Mouse (Mus musculus) hindbrain, embryonic 11.5 days (tissue): ENCODE results near the gene Gabbr1. TPM values are rescaled to one million over a fixed set of nuclear protein-coding genes. Genes with fewer than 3 reads are reported as not detected.
"Not testable (repeated sequence)": the region's sequence is repeated elsewhere in the genome, so short reads cannot be mapped to it uniquely, and the experiment has no call there.

Source experiments
- ATAC-seq: fragments of 200-750 bp; cut with Nextera tagmentation; 2 replicates; pipeline ENCODE4 v1.8.0; 2017; ENCODE audit warnings: mild to moderate bottlenecking, moderate TSS enrichment, moderate library complexity; ENCODE audit not compliant: low FRiP score
- DNase-seq: peaks from one replicate; pipeline ENCODE4 v3.0.0-alpha.2; 2015; ENCODE audit warnings: low spot score
- H3K27ac ChIP-seq: fragments of 300-500 bp; sonication (generic); 2 replicates; pipeline ENCODE4 v1.5.1; 2014; ENCODE audit warnings: mild to moderate bottlenecking, low read depth, low read length
- H3K27me3 ChIP-seq: fragments of 300-500 bp; sonication (generic); 2 replicates; pipeline ENCODE4 v1.6.1; 2014; ENCODE audit warnings: mild to moderate bottlenecking, low read length, moderate library complexity, mixed read lengths; ENCODE audit not compliant: control insufficient read depth, insufficient read depth
- H3K36me3 ChIP-seq: fragments of 300-500 bp; sonication (generic); 2 replicates; pipeline ENCODE4 v1.6.1; 2014; ENCODE audit warnings: mild to moderate bottlenecking, low read length, moderate library complexity, mixed read lengths; ENCODE audit not compliant: control insufficient read depth, insufficient read depth
- H3K4me1 ChIP-seq: fragments of 300-500 bp; sonication (generic); replicated peaks from 2 replicates; pipeline ENCODE4 v1.6.1; 2014; ENCODE audit warnings: low read length, mixed read lengths; ENCODE audit not compliant: control insufficient read depth, insufficient read depth
- H3K4me2 ChIP-seq: fragments of 300-500 bp; sonication (generic); replicated peaks from 2 replicates; pipeline ENCODE4 v1.6.1; 2014; ENCODE audit warnings: mild to moderate bottlenecking, low read depth, low read length
- H3K4me3 ChIP-seq: fragments of 300-500 bp; sonication (generic); 2 replicates; pipeline ENCODE4 v1.5.1; 2014; ENCODE audit warnings: low read depth, low read length
- H3K9ac ChIP-seq: fragments of 300-500 bp; sonication (generic); 2 replicates; pipeline ENCODE4 v1.6.1; 2014; ENCODE audit warnings: low read depth, low read length
- H3K9me3 ChIP-seq: fragments of 300-500 bp; sonication (generic); 2 replicates; pipeline ENCODE4 v1.6.1; 2016; ENCODE audit warnings: low read length; ENCODE audit not compliant: control insufficient read depth
- WGBS: fragments of 180-500 bp; shearing (Covaris S2); extraction: QIAGEN DNeasy Blood & Tissue Kit; methylation state at CpG from one replicate; pipeline ENCODE4 v1.1.7; 2014; 5-methylcytosine and 5-hydroxymethylcytosine counted together
- polyA plus RNA-seq: library from polyadenylated mRNA; unstranded; fragments of >200 nt; fragmentation: Nextera tagmentation; extraction: Ambion mirVana; gene quantifications from 2 replicates; pipeline ENCODE4 v1.2.1, GENCODE M21; 2014

Gabbr1 gene
- polyA plus RNA-seq, 1 experiment from 2014 or later, result 24.8 TPM

- no peak for ATAC-seq
- H3K36me3 ChIP-seq, result peaks cover 4% of the 10 kb centered on the region; the same call in 1 of the 2 replicates
Measured at GRCm38 (mm10) chr17:37009460-37010042, 36.2 kb upstream of the Gabbr1 start.

GRCm38 (mm10) chr17:37011719-37012118, 34.0 kb upstream of the Gabbr1 start:
- Histone ChIP-seq H3K9ac (no peak overlapping the region), H3K27me3 (no peaks in the 10 kb centered on the region), H3K4me2 (no peak overlapping the region), H3K4me3 (no peak overlapping the region), H3K9me3 (no peaks in the 10 kb centered on the region), H3K4me1 (no peaks in the 10 kb centered on the region), H3K27ac (no peak overlapping the region), H3K36me3 (peaks cover 2% of the 10 kb centered on the region; the same call in 1 of the 2 replicates)
- no peak for ATAC-seq
- no peak for DNase-seq
- 81% methylated on average over 3 of the region's 3 CpGs for WGBS

More at GRCm38 (mm10) chr17:37009460-37010042, 36.2 kb upstream of the Gabbr1 start:
- 95% methylated on average over 17 of the region's 17 CpGs for WGBS
- no peaks in the 10 kb centered on the region for H3K4me1 ChIP-seq
- no peak overlapping the region for H3K27ac ChIP-seq
- no peak overlapping the region for H3K9ac ChIP-seq
- no peak for DNase-seq
- H3K4me2 ChIP-seq, result no peak overlapping the region
- H3K9me3 ChIP-seq, result no peaks in the 10 kb centered on the region
- no peaks in the 10 kb centered on the region for H3K27me3 ChIP-seq
- H3K4me3 ChIP-seq, result no peak overlapping the region

DNA sequence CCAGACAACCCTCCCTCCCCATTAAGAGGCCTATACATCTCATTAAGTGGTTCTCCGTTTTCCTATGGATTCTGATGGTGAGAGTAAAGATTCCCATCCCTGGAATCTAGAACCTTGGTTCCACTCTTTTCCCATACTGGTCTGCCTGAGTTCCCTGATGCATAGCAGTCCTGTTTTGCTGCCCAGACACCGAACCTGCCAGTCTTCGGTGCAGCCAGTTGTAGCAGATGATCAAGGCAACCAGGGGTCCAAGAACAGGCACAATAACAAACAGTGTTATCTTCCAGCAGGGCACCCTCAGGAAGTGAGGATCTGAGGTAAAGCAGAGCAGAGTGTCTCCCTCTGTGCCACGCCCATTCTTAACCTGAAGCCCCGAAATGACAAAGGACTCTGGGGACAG, 33.6 kb upstream of the Gabbr1 start:
- no peak for DNase-seq
- ATAC-seq, result no peak

GRCm38 (mm10) chr17:37016333-37016732, 29.4 kb upstream of the Gabbr1 start:
- Histone ChIP-seq H3K36me3 (no peaks in the 10 kb centered on the region), H3K9ac (no peak overlapping the region), H3K4me2 (no peak overlapping the region), H3K4me3 (no peak overlapping the region), H3K27me3 (no peaks in the 10 kb centered on the region), H3K4me1 (no peaks in the 10 kb centered on the region), H3K27ac (no peak overlapping the region), H3K9me3 (no peaks in the 10 kb centered on the region)
- DNase-seq (no peak), ATAC-seq (no peak)

More for the DNA sequence above, 33.6 kb upstream of the Gabbr1 start:
- Histone ChIP-seq H3K4me2 (no peak overlapping the region), H3K9me3 (no peaks in the 10 kb centered on the region), H3K4me3 (no peak overlapping the region), H3K4me1 (no peaks in the 10 kb centered on the region), H3K27ac (no peak overlapping the region), H3K36me3 (peaks cover 2% of the 10 kb centered on the region; the same call in 1 of the 2 replicates), H3K27me3 (no peaks in the 10 kb centered on the region), H3K9ac (no peak overlapping the region)
- WGBS, result 77% methylated on average over 5 of the region's 5 CpGs

GRCm38 (mm10) chr17:37018328-37018727, 27.4 kb upstream of the Gabbr1 start:
- no peak for DNase-seq
- Histone ChIP-seq H3K4me1 (no peaks in the 10 kb centered on the region), H3K9me3 (no peaks in the 10 kb centered on the region), H3K36me3 (no peaks in the 10 kb centered on the region), H3K4me2 (no peak overlapping the region), H3K9ac (no peak overlapping the region), H3K27me3 (no peaks in the 10 kb centered on the region), H3K4me3 (no peak overlapping the region), H3K27ac (no peak overlapping the region)
- ATAC-seq, result no peak
- WGBS, result 75% methylated on average over 3 of the region's 3 CpGs

- ATAC-seq, H3K9me3 ChIP-seq, H3K4me2 ChIP-seq, H3K4me3 ChIP-seq, H3K9ac ChIP-seq, H3K36me3 ChIP-seq, H3K27me3 ChIP-seq, DNase-seq, H3K4me1 ChIP-seq, H3K27ac ChIP-seq: not testable (repeated sequence)
- 99% methylated on average over 5 of the region's 5 CpGs for WGBS
Measured at GRCm38 (mm10) chr17:37019242-37019641, 26.5 kb upstream of the Gabbr1 start.

DNA sequence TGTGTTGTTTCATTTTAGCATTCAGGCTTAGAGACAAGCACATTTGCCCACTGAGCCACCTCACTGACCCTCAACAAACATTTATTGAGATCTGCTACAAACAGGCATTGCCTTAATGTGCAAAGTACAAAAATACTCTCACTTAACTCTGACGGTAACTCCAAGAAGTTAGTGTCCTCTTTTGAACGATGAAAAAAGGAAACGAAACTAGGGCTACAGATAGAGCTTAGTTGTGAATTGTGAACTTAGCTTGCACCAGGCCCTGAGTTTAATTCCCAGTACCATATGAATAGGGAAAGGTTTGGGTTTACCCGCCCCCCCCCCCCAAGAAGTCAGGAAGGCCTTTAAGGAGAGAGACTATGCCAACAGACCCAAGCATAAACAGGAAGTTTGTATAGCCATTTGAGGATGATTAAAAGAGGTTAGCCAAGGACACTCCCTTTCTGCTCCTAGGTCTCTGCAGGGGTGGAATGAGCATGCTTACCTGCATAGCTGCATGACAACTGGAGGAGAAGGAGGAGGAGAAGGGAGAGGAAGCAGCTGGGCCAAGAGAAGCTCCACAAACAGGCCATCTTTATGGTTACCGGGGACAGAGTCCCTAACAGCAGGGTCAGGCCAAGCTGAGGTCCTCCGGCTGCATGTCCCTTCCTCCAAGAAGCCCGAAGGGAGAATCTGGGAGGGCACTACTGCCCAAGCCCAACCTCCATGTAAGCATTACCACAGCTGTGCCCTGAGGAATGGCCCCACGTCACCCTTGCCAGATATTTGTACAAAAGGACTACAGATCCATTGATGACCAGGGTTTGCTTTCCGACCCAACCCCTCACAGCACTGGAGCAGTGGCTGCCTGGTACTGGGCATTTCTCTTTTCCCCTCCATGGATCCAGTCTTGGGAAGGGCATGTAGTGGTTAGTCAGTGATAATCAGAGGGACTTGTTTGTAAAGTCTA, 22.9 kb upstream of the Gabbr1 start, which contains the start of gene Mog:
TSS of gene Mog (minus strand) at position 771 of the 949 bp plus-strand sequence.
- no peak within 1 kb of the TSS for H3K4me2 ChIP-seq
- 77% methylated on average over 9 of the region's 9 CpGs for WGBS

DNA sequence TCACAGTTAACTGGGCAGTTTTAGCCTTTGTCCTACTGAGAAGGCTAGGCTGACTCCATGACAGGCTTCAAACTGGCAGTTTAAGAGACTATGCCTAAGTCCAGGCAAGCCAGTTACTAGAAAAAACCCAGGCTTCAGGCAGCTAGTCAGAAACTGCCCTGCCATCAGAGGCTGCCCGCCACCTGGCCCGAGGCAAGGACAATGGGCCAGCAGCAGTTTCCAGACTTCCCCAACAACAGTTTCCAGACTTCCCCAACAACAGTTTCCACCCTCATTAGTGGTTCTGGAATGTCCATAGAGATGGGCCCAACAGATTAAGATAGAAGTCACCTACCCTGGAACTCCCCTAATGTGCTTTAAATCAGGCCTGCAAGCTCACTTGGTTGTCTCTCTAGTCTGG, 19.3 kb upstream of the Gabbr1 start:
- H3K27me3 ChIP-seq, result no peaks in the 10 kb centered on the region

More for the DNA sequence above, 22.9 kb upstream of the Gabbr1 start, which contains the start of gene Mog:
- Histone ChIP-seq H3K27me3 (no peaks in the 10 kb centered on the region), H3K4me1 (no peaks in the 10 kb centered on the region), H3K27ac (no peak within 1 kb of the TSS), H3K4me3 (no peak within 1 kb of the TSS), H3K9ac (no peak within 1 kb of the TSS), H3K9me3 (no peaks in the 10 kb centered on the region), H3K36me3 (no peaks in the 10 kb centered on the region)
- ATAC-seq, result no peak
- DNase-seq, result no peak

More for the DNA sequence above, 19.3 kb upstream of the Gabbr1 start:
- no peaks in the 10 kb centered on the region for H3K9me3 ChIP-seq
- H3K9ac ChIP-seq, result no peak overlapping the region
- no peaks in the 10 kb centered on the region for H3K4me1 ChIP-seq
- ATAC-seq, result no peak
- H3K27ac ChIP-seq, result no peak overlapping the region
- DNase-seq, result no peak
- no peaks in the 10 kb centered on the region for H3K36me3 ChIP-seq
- 71% methylated on average over 2 of the region's 2 CpGs for WGBS
- no peak overlapping the region for H3K4me3 ChIP-seq
- H3K4me2 ChIP-seq, result no peak overlapping the region
